Mouse (Mus musculus) lung, embryonic 16.5 days (tissue): ENCODE measurements around the gene Il25. TPM values are rescaled to one million over a fixed set of nuclear protein-coding genes. Genes with fewer than 3 reads are reported as not detected.
A peak's percentile ranks its signal among the peaks of the same experiment; 100 is the strongest.

Experiments used
- ATAC-seq: fragments of 200-750 bp; cut with Nextera tagmentation; 2 replicates; pipeline ENCODE4 v1.8.0; 2017; ENCODE audit warnings: low read depth, mild to moderate bottlenecking, moderate library complexity
- H3K27ac ChIP-seq: fragments of 300-500 bp; sonication (generic); 2 replicates; pipeline ENCODE4 v1.5.1; 2014; ENCODE audit warnings: mild to moderate bottlenecking, control low read depth, low read length
- H3K27me3 ChIP-seq: fragments of 300-500 bp; sonication (generic); 2 replicates; pipeline ENCODE4 v1.6.1; 2014; ENCODE audit warnings: low read depth, low read length, mixed read lengths; ENCODE audit not compliant: control insufficient read depth, insufficient read depth
- H3K36me3 ChIP-seq: fragments of 300-500 bp; sonication (generic); 2 replicates; pipeline ENCODE4 v1.6.1; 2014; ENCODE audit warnings: low read length; ENCODE audit not compliant: control insufficient read depth, insufficient read depth
- H3K4me1 ChIP-seq: fragments of 300-500 bp; sonication (generic); replicated peaks from 2 replicates; pipeline ENCODE4 v1.6.1; 2014; ENCODE audit warnings: low read length, mixed read lengths; ENCODE audit not compliant: control insufficient read depth, insufficient read depth
- H3K4me2 ChIP-seq: fragments of 300-500 bp; sonication (generic); 2 replicates; pipeline ENCODE4 v1.6.1; 2014; ENCODE audit warnings: low read depth, low read length, control low read depth
- H3K4me3 ChIP-seq: fragments of 300-500 bp; sonication (generic); 2 replicates; pipeline ENCODE4 v1.5.1; 2014; ENCODE audit warnings: mild to moderate bottlenecking, low read length, control low read depth
- H3K9ac ChIP-seq: fragments of 300-500 bp; sonication (generic); 2 replicates; pipeline ENCODE4 v1.6.1; 2014; ENCODE audit warnings: low read length, control low read depth
- H3K9me3 ChIP-seq: fragments of 300-500 bp; sonication (generic); 2 replicates; pipeline ENCODE4 v1.6.1; 2016; ENCODE audit warnings: low read length; ENCODE audit not compliant: control insufficient read depth
- WGBS: fragments of 180-500 bp; shearing (Covaris S2); extraction: QIAGEN DNeasy Blood & Tissue Kit; methylation state at CpG from one replicate; pipeline ENCODE4 v1.1.7; 2014; 5-methylcytosine and 5-hydroxymethylcytosine counted together
- polyA plus RNA-seq: library from polyadenylated mRNA; unstranded; fragments of >200 nt; fragmentation: Nextera tagmentation; extraction: Ambion mirVana; gene quantifications from 2 replicates; pipeline ENCODE4 v1.2.1, GENCODE M21; 2015

The Il25 gene
- polyA plus RNA-seq, 1 experiment from 2014 or later, result not detected

DNA sequence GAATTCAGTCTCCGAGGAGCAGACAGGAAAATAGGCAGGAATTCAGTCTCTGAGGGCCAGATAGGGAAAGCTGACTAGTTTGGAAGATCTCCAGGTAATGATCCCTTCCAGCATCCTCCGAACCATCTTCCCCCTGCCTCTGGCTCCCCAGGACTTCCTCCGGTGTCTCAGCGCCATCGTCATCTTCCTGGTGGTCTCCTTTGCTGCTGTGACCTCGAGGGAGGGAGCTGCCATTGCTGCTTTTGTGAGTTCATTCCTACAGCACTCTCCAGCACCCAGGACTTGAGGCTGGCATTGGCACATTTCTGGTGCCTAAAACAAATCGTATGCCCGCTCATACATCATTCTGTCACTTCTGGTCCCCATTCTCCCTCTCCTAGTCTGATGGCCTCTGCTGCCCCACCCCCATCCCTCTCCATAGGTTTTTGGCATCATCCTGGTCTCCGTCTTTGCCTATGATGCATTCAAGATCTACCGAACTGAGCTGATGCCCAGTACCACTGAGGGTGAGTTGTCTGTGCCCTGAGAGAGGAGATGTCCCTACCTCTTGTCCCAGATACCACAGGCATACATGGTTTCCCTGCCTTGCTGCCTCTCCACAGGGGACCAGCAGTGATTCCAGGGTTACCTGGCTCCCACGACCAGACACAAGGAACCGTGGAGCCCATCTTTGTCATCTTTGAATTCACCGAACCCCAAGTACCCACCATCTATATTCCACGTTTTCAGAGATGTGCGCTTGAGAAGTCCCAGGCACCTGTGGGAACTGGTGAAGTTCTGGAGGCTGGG lies 6.1 kb downstream of the Il25 start:
- ATAC-seq, result no peak
- Histone ChIP-seq H3K9me3 (no peaks in the 10 kb centered on the region), H3K4me2 (no peak overlapping the region), H3K27ac (no peak overlapping the region), H3K4me1 (no peaks in the 10 kb centered on the region; the same call in 1 of the 2 replicates), H3K4me3 (no peak overlapping the region), H3K27me3 (no peaks in the 10 kb centered on the region), H3K9ac (0 out of 2 replicates have a peak overlapping the region, but pooled peaks have one; percentile 15), H3K36me3 (no peaks in the 10 kb centered on the region)
- 71% methylated on average over 15 of the region's 15 CpGs for WGBS

- no peak overlapping the region for H3K27ac ChIP-seq
- no peaks in the 10 kb centered on the region; the same call in 1 of the 2 replicates for H3K4me1 ChIP-seq
- peak; percentile 80 for ATAC-seq
- no peaks in the 10 kb centered on the region for H3K27me3 ChIP-seq
- WGBS, result 33% methylated on average over 12 of the region's 12 CpGs
- H3K4me3 ChIP-seq, result no peak overlapping the region
- no peak overlapping the region for H3K4me2 ChIP-seq
- peak overlapping the region; percentile 17; the same call in 1 of the 2 replicates for H3K9ac ChIP-seq
- H3K36me3 ChIP-seq, result no peaks in the 10 kb centered on the region
- no peaks in the 10 kb centered on the region for H3K9me3 ChIP-seq
Measured at GRCm38 (mm10) chr14:54939434-54940175, 7.1 kb downstream of the Il25 start.

GRCm38 (mm10) chr14:54940176-54940530 lies 7.7 kb downstream of the Il25 start:
- Histone ChIP-seq H3K27ac (no peak overlapping the region), H3K4me1 (no peaks in the 10 kb centered on the region; the same call in 1 of the 2 replicates), H3K9me3 (no peaks in the 10 kb centered on the region), H3K9ac (no peak overlapping the region), H3K27me3 (no peaks in the 10 kb centered on the region), H3K4me3 (no peak overlapping the region), H3K4me2 (no peak overlapping the region), H3K36me3 (no peaks in the 10 kb centered on the region)
- WGBS, result 69% methylated on average over 3 of the region's 3 CpGs
- ATAC-seq, result no peak

DNA sequence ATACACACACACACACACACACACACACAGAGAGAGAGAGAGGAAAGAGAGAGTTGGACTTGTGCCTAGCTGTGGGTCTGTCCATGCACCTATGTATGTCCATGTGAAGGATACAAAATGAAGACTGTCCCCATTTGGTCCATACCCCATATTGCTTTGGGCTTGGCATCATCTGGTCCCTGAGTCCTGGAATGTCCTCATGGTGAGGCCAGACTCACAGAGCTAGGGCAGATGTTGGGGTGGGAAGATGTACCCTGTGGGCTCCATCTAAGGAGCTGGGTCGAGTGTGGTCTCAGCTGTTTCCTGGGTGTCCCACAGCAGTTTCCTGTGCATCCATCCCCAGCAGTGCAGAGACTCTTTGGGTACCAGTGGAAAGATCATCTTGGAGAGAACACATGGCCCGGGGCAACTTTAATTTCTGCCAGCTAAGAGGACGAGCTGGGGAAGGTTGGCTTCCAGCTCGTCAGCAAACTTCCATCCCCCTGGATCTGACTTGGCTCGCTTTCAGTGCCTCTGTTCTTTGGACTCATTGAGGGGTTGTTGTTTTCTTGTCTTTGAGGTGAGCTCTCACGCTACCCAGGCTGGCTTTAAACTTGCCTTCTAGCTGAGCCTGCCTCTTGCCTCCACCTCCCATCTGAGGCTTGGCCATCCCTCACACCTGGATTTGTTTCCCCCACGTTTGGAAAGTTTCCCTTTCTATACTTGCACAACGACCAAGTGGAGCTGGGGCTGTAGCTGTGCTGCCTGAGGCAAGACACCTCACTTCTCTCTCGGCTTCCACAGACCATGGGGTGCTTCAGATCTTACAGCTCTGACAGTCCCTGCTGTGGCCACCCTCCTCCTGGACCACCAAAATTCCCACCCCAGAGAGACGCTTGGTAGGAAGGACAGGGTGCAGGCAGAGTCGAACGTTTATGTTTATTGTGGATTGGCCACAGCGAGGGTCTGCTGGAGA lies 8.8 kb downstream of the Il25 start:
- Histone ChIP-seq H3K9me3 (no peaks in the 10 kb centered on the region), H3K4me1 (no peaks in the 10 kb centered on the region; the same call in 1 of the 2 replicates), H3K4me3 (no peak overlapping the region), H3K36me3 (no peaks in the 10 kb centered on the region), H3K27ac (no peak overlapping the region), H3K9ac (no peak overlapping the region), H3K4me2 (no peak overlapping the region), H3K27me3 (no peaks in the 10 kb centered on the region)
- WGBS, result 52% methylated on average over 13 of the region's 13 CpGs
- ATAC-seq, result no peak

DNA sequence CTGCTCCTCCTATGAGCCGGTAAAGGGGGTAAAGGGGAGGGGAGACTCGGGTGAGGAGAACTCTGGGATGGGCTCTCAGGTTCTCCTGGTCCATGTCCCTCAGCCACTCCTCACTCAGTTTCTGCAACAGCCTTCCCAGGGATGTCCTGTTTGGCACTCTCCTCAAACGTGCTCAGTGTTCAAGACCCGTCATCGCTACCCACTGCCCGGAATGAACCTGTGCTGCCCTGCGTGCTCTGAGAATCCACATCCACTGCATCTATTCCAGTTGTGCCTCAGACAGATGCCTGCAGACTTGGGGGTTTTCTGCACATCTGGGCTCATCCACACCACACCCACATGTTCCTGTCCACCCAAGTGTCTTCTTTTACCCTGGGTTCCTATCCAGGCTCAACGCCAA lies 10.0 kb downstream of the Il25 start:
- Histone ChIP-seq H3K36me3 (no peaks in the 10 kb centered on the region), H3K4me3 (no peak overlapping the region), H3K4me1 (no peaks in the 10 kb centered on the region; the same call in 1 of the 2 replicates), H3K9ac (no peak overlapping the region), H3K27ac (no peak overlapping the region), H3K9me3 (no peaks in the 10 kb centered on the region), H3K4me2 (no peak overlapping the region), H3K27me3 (no peaks in the 10 kb centered on the region)
- ATAC-seq, result no peak
- WGBS, result 81% methylated on average over 8 of the region's 8 CpGs

GRCm38 (mm10) chr14:54943971-54944370 lies 11.5 kb downstream of the Il25 start:
- no peak for ATAC-seq
- Histone ChIP-seq H3K27ac (no peak overlapping the region), H3K9me3 (no peaks in the 10 kb centered on the region), H3K4me3 (no peak overlapping the region), H3K4me2 (no peak overlapping the region), H3K27me3 (no peaks in the 10 kb centered on the region), H3K36me3 (no peaks in the 10 kb centered on the region), H3K9ac (no peak overlapping the region), H3K4me1 (no peaks in the 10 kb centered on the region; the same call in 1 of the 2 replicates)
- WGBS, result 93% methylated on average over 7 of the region's 7 CpGs

GRCm38 (mm10) chr14:54944939-54945338 lies 12.4 kb downstream of the Il25 start:
- no peaks in the 10 kb centered on the region for H3K36me3 ChIP-seq
- no peaks in the 10 kb centered on the region for H3K9me3 ChIP-seq
- no peak for ATAC-seq
- no peak overlapping the region for H3K4me3 ChIP-seq
- no peaks in the 10 kb centered on the region for H3K27me3 ChIP-seq
- no peak overlapping the region for H3K4me2 ChIP-seq
- no peak overlapping the region for H3K9ac ChIP-seq
- H3K4me1 ChIP-seq, result no peaks in the 10 kb centered on the region; the same call in 1 of the 2 replicates
- 44% methylated on average over 2 of the region's 2 CpGs for WGBS
- H3K27ac ChIP-seq, result no peak overlapping the region

- no peak overlapping the region for H3K27ac ChIP-seq
- H3K27me3 ChIP-seq, result no peaks in the 10 kb centered on the region
- H3K9ac ChIP-seq, result no peak overlapping the region
- ATAC-seq, result no peak
- H3K4me2 ChIP-seq, result no peak overlapping the region
- no peaks in the 10 kb centered on the region for H3K4me1 ChIP-seq
- 74% methylated on average over 19 of the region's 19 CpGs for WGBS
- no peaks in the 10 kb centered on the region for H3K9me3 ChIP-seq
- no peak overlapping the region for H3K4me3 ChIP-seq
- no peaks in the 10 kb centered on the region for H3K36me3 ChIP-seq
Measured at GRCm38 (mm10) chr14:54945975-54946704, 13.6 kb downstream of the Il25 start.
